Comparison of ENCODE assay signal across 22 mouse cellular contexts in the genomic region with DNA sequence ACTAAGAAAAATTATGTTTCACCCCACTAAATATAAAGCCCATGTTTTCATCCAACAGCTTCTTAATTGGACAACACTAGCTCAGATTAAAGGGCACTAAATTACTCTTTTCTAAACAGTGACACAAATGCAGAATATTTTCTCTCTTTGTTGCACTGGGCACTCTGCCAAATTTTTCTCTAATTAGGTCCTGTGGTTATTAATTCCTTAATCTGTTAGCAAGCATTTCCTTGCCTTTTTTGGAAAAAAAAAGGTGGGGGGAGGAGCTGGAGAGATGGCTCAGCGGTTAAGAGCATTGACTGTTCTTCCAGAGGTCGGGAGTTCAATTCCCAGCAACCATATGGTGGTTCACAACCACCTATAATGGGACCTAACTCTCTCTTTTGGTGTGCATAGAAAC.
DNase-seq lines count a peak whose midpoint lies in the region; ATAC-seq lines count a peak whose summit lies in the region.
"Had no signal": no experiment of that assay in that cellular context is flagged by ENCODE, and none has a peak within 500 bp of the region (broad histone marks: within the 10 kb centered on the region; RNA-seq: fewer than 3 reads in every experiment).

No protein-coding gene starts in this region.

- H3K4me3 ChIP-seq in kidney, embryonic 16.5 days (ENCODE audit: low read length), result no peak overlapping the region
- H3K4me3 ChIP-seq in neural tube, embryonic 15.5 days (replicated peaks), result no peak overlapping the region
- H3K4me3 ChIP-seq: embryonic facial prominence, embryonic 13.5 days; heart, embryonic 13.5 days; limb, embryonic 15.5 days; midbrain, embryonic 12.5 days; stomach, embryonic 15.5 days had no signal

- ATAC-seq in kidney, embryonic 16.5 days (ENCODE audit: low FRiP score, low TSS enrichment), result no peak
- ATAC-seq in neural tube, embryonic 15.5 days (ENCODE audit: low FRiP score), result no peak
- ATAC-seq: activated CD4-positive, CD25-positive, alpha-beta regulatory T cell, adult 4 months; liver, postnatal 0 days; Patski had no signal

- peaks cover 5% of the 10 kb centered on the region for H3K36me3 ChIP-seq in kidney, embryonic 16.5 days (ENCODE audit: insufficient read depth, low read length)
- H3K36me3 ChIP-seq in neural tube, embryonic 15.5 days, result no peaks in the 10 kb centered on the region
- H3K36me3 ChIP-seq: limb, embryonic 15.5 days; midbrain, embryonic 12.5 days; stomach, embryonic 15.5 days had no signal

- peaks cover 10% of the 10 kb centered on the region for H3K9me3 ChIP-seq in kidney, embryonic 16.5 days (ENCODE audit: low read length)
- H3K9me3 ChIP-seq in neural tube, embryonic 15.5 days (replicated peaks), result no peaks in the 10 kb centered on the region; the same call in 1 of the 2 replicates
- H3K9me3 ChIP-seq: limb, embryonic 15.5 days; stomach, embryonic 15.5 days had no signal

- WGBS in kidney, embryonic 16.5 days, result 78% methylated on average over 2 of the region's 2 CpGs
- 47% methylated on average over 2 of the region's 2 CpGs for WGBS in neural tube, embryonic 15.5 days

- H3K27ac ChIP-seq in kidney, embryonic 16.5 days (ENCODE audit: low read length), result no peak overlapping the region
- 0 out of 2 replicates have a peak overlapping the region, but pooled peaks have one; percentile 8 for H3K27ac ChIP-seq in neural tube, embryonic 15.5 days (replicated peaks)
- H3K27ac ChIP-seq: embryonic facial prominence, embryonic 13.5 days; heart, embryonic 13.5 days; limb, embryonic 15.5 days; macrophage; midbrain, embryonic 12.5 days; stomach, embryonic 15.5 days had no signal

- H3K4me1 ChIP-seq in kidney, embryonic 16.5 days (ENCODE audit: insufficient read depth, low read length), result no peaks in the 10 kb centered on the region
- no peaks in the 10 kb centered on the region; the same call in 1 of the 2 replicates for H3K4me1 ChIP-seq in neural tube, embryonic 15.5 days
- H3K4me1 ChIP-seq: limb, embryonic 15.5 days; midbrain, embryonic 12.5 days; stomach, embryonic 15.5 days had no signal

- no peak overlapping the region for H3K9ac ChIP-seq in kidney, embryonic 16.5 days (replicated peaks; ENCODE audit: low read length)
- no peak overlapping the region for H3K9ac ChIP-seq in neural tube, embryonic 15.5 days (replicated peaks)
- H3K9ac ChIP-seq: embryonic facial prominence, embryonic 13.5 days; heart, embryonic 13.5 days; limb, embryonic 15.5 days; liver, postnatal 0 days; midbrain, embryonic 12.5 days; stomach, embryonic 15.5 days had no signal

- DNase-seq in cerebellum, postnatal 10 days, result peak; percentile 13 to 32
- DNase-seq in cerebellum, adult 11 months, result no peak
- peak; percentile 55 for DNase-seq in kidney, adult 9 months
- DNase-seq in neural tube, embryonic 10.5 days (ENCODE audit: extremely low spot score, low spot score), result no peak
- no peak for DNase-seq in frontal cortex, postnatal 25 days (ENCODE audit: low spot score in 2 of 2)
- DNase-seq in gastrocnemius, postnatal 10 days, result no peak
- DNase-seq: adrenal gland, postnatal 14 days; heart, postnatal 36 days; layer of hippocampus, postnatal 36 days; liver, postnatal 0 days; spleen, adult 18-20 months; thymus, adult 2 months had no signal

- no peaks in the 10 kb centered on the region for H3K27me3 ChIP-seq in kidney, embryonic 16.5 days (ENCODE audit: insufficient read depth, low read length)
- H3K27me3 ChIP-seq in neural tube, embryonic 15.5 days (replicated peaks), result no peaks in the 10 kb centered on the region
- H3K27me3 ChIP-seq: embryonic facial prominence, embryonic 13.5 days; heart, embryonic 13.5 days; limb, embryonic 15.5 days; midbrain, embryonic 12.5 days; Patski; stomach, embryonic 15.5 days had no signal

- no peak overlapping the region for H3K4me2 ChIP-seq in kidney, embryonic 16.5 days (replicated peaks; ENCODE audit: low read depth, low read length)
- H3K4me2 ChIP-seq in neural tube, embryonic 15.5 days, result no peak overlapping the region
- H3K4me2 ChIP-seq: embryonic facial prominence, embryonic 13.5 days; heart, embryonic 13.5 days; limb, embryonic 15.5 days; midbrain, embryonic 12.5 days; stomach, embryonic 15.5 days had no signal

Comparison
In these comparisons a context has a peak if more than half of its experiments do, and no peak if none do; other contexts are left out.
1. DNase-seq: peak in cerebellum, postnatal 10 days (2 of 2) and kidney, adult 9 months (single experiment); none in cerebellum, adult 11 months (single experiment), neural tube, embryonic 10.5 days (single experiment), frontal cortex, postnatal 25 days (0 of 2) and gastrocnemius, postnatal 10 days (single experiment).